In the genomic region with DNA sequence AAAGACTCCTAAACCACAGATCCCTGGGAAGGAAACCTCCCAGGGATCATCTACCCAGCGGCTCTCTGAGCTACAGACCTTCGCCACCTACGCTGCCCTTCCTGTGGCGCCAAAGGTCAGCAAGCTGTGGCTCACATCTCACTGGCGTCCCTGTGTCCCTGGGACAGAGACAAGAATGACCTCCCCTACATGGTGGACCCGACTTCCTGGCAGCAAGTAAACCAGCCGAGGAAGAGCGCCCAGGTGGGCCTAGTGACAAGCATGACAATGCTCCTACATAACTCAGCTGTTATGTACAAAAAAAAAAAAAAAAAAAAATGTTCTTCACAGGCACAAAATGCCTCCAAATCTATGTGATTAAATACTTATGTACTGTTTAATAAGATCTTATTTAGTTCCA, we compare ENCODE assay signal across 10 mouse cellular contexts.
"Had no signal": no experiment of that assay in that cellular context is flagged by ENCODE, and none has a peak within 500 bp of the region (broad histone marks: within the 10 kb centered on the region; RNA-seq: fewer than 3 reads in every experiment).

No protein-coding gene starts in this region.

- ATAC-seq: liver, embryonic 12.5 days had no signal

- H3K4me2 ChIP-seq: midbrain, embryonic 11.5 days had no signal

- H3K9me3 ChIP-seq: kidney, embryonic 15.5 days; limb, embryonic 13.5 days; liver, embryonic 12.5 days; liver, embryonic 15.5 days; lung, embryonic 15.5 days; megakaryocyte, embryonic 14.5 days; neural tube, embryonic 13.5 days had no signal

- H3K27ac ChIP-seq: kidney, embryonic 15.5 days; left cerebral cortex, adult 2 months; limb, embryonic 13.5 days; liver, embryonic 12.5 days; liver, embryonic 15.5 days; lung, embryonic 15.5 days; neural tube, embryonic 13.5 days had no signal

- H3K9ac ChIP-seq: kidney, embryonic 15.5 days; limb, embryonic 13.5 days; liver, embryonic 12.5 days; liver, embryonic 15.5 days; lung, embryonic 15.5 days; neural tube, embryonic 13.5 days had no signal

- H3K27me3 ChIP-seq: kidney, embryonic 15.5 days; limb, embryonic 13.5 days; liver, embryonic 12.5 days; liver, embryonic 15.5 days; lung, embryonic 15.5 days; megakaryocyte, embryonic 14.5 days; neural tube, embryonic 13.5 days had no signal

- H3K4me3 ChIP-seq: kidney, embryonic 15.5 days; myocyte had no signal

- H3K4me1 ChIP-seq: limb, embryonic 13.5 days; lung, embryonic 15.5 days; neural tube, embryonic 13.5 days had no signal
